Mouse (Mus musculus) neutrophil, adult 5-6 weeks (primary cell): ENCODE data around the gene Exosc8. TPM values are rescaled to one million over a fixed set of nuclear protein-coding genes. Genes with fewer than 3 reads are reported as not detected.

Experiments used
- ATAC-seq: fragments of 151-379, 151-347 bp; 2 replicates; pipeline ENCODE4 v1.8.0; 2017; ENCODE audit warnings: mild to moderate bottlenecking, moderate TSS enrichment; ENCODE audit not compliant: insufficient number of reproducible peaks, poor library complexity, low FRiP score, severe bottlenecking; ENCODE audit errors: extremely low read depth
- total RNA-seq: library from RNA; stranded (forward); fragments of 200-1000 nt; gene quantifications from 2 replicates; pipeline ENCODE4 v1.2.3, GENCODE M21; 2017

Exosc8 gene
- total RNA-seq, 1 experiment from 2014 or later = 75.8 TPM

GRCm38 (mm10) chr3:54689091-54689490, 46.1 kb downstream of the Exosc8 start:
- ATAC-seq = no peak

- no peak for ATAC-seq
These were observed 47.9 kb downstream of the Exosc8 start for GRCm38 (mm10) chr3:54687245-54687644.

DNA sequence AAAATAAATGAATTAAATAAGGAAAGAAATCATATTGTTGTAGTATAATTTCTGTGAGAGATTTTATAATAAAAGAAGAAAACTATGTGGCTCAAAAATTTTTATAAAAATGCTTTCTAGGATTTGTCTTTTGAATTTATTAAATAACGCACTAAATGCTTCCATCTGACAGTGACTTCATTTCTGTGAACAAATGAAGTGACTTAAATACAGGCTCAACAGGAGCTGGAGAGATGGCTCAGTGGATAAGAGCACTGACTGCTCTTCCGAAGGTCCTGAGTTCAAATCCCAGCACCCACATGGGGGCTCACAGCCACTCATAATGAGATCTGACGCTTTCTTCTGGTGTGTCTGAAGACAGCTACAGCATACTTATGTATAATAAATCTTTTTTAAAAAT, 50.0 kb downstream of the Exosc8 start:
- no peak for ATAC-seq

- no peak; the same call in 1 of the 2 replicates for ATAC-seq
These were observed 53.6 kb downstream of the Exosc8 start for GRCm38 (mm10) chr3:54681310-54682204.

Other genes with a start within 250 kb of the Exosc8 start
- gene Supt20, start 42.6 kb downstream of the Exosc8 start, total RNA-seq = 160 and 167 TPM in 2 replicates
- gene Gm21958, start 21.0 kb downstream of the Exosc8 start, total RNA-seq = 1.2 TPM in 1 of 2 replicates, not detected in the other
- 21.2 and 23.9 TPM in 2 replicates for gene Alg5, start 146 bp upstream of the Exosc8 start, total RNA-seq
- gene Smad9, start 20.2 kb upstream of the Exosc8 start, total RNA-seq = not detected in 2 replicates
- 62.1 and 64.8 TPM in 2 replicates for gene Rfxap, start 72.4 kb upstream of the Exosc8 start, total RNA-seq
- not detected in 2 replicates for gene Sertm1, start 180.5 kb upstream of the Exosc8 start, total RNA-seq